Mouse (Mus musculus) myocyte (in vitro differentiated cells): ENCODE data around the gene Ky. TPM values are rescaled to one million over a fixed set of nuclear protein-coding genes. Genes with fewer than 3 reads are reported as not detected.
A peak's percentile ranks its signal among the peaks of the same experiment; 100 is the strongest.

Experiments used
- H3K27me3 ChIP-seq: one replicate; pipeline ENCODE4 v1.6.1; 2011; ENCODE audit not compliant: control insufficient read depth, insufficient read depth, insufficient read length
- H3K36me3 ChIP-seq: one replicate; pipeline ENCODE4 v1.6.1; 2011; ENCODE audit not compliant: control insufficient read depth, insufficient read depth
- H3K4me2 ChIP-seq: one replicate; pipeline ENCODE4 v1.6.1; 2011; ENCODE audit warnings: low read depth, control low read depth
- H3K4me3 ChIP-seq: one replicate; pipeline ENCODE4 v1.5.1; 2011; ENCODE audit warnings: mild to moderate bottlenecking, control low read depth, moderate library complexity
- H3K79me2 ChIP-seq: one replicate; pipeline ENCODE4 v1.6.1; 2011; ENCODE audit not compliant: control insufficient read depth, insufficient read depth
- H3ac ChIP-seq: one replicate; pipeline ENCODE4 v1.6.1; 2011; ENCODE audit not compliant: control insufficient read depth, insufficient read length
- CEBPB ChIP-seq: IDR thresholded peaks from 2 replicates; pipeline ENCODE4 v1.6.1; 2011; ENCODE audit warnings: mild to moderate bottlenecking, moderate library complexity; ENCODE audit not compliant: poor library complexity, insufficient read depth, severe bottlenecking
- E2F4 ChIP-seq: IDR thresholded peaks from one replicate; pipeline ENCODE4 v1.6.1; 2011; ENCODE audit warnings: mild to moderate bottlenecking, control low read depth, moderate library complexity; ENCODE audit not compliant: insufficient read depth
- MAX ChIP-seq: IDR thresholded peaks from one replicate; pipeline ENCODE4 v1.6.1; 2011; ENCODE audit warnings: low read depth, mild to moderate bottlenecking, control low read depth
- MYOD1 ChIP-seq, 3 experiments: IDR thresholded peaks; one replicate each; pipeline ENCODE4 v1.6.1; 2011; ENCODE audit warnings: control low read depth in 2 of 3, low read depth in 2 of 3, mild to moderate bottlenecking in 2 of 3, moderate library complexity in 1 of 3; ENCODE audit not compliant: insufficient read length in 2 of 3, control insufficient read depth in 1 of 3
- MYOG ChIP-seq, 3 experiments: IDR thresholded peaks; one replicate each; pipeline ENCODE4 v1.6.1; 2011; ENCODE audit warnings: control low read depth in 2 of 3, low read depth in 2 of 3, mild to moderate bottlenecking in 2 of 3; ENCODE audit not compliant: insufficient read length in 2 of 3, control insufficient read depth in 1 of 3, insufficient read depth in 1 of 3
- POLR2A ChIP-seq: IDR thresholded peaks from one replicate; pipeline ENCODE4 v1.6.1; 2011; ENCODE audit warnings: low read depth, mild to moderate bottlenecking, control low read depth, moderate library complexity; ENCODE audit not compliant: insufficient read length
- POLR2AphosphoS2 ChIP-seq: IDR thresholded peaks from one replicate; pipeline ENCODE4 v1.6.1; 2011; ENCODE audit warnings: low read depth, control low read depth; ENCODE audit not compliant: insufficient read length
- REST ChIP-seq: IDR thresholded peaks from one replicate; pipeline ENCODE4 v1.6.1; 2011; ENCODE audit warnings: mild to moderate bottlenecking, control low read depth, moderate library complexity; ENCODE audit not compliant: insufficient read depth, insufficient read length
- SRF ChIP-seq: IDR thresholded peaks from one replicate; pipeline ENCODE4 v1.6.1; 2011; ENCODE audit warnings: low read depth; ENCODE audit not compliant: control insufficient read depth, insufficient read length
- TCF12 ChIP-seq: IDR thresholded peaks from one replicate; pipeline ENCODE4 v1.6.1; 2011; ENCODE audit warnings: mild to moderate bottlenecking, control low read depth; ENCODE audit not compliant: poor library complexity, insufficient read depth, severe bottlenecking
- TCF3 ChIP-seq: IDR thresholded peaks from one replicate; pipeline ENCODE4 v1.6.1; 2011; ENCODE audit warnings: low read depth, control low read depth; ENCODE audit not compliant: insufficient read length
- USF1 ChIP-seq: IDR thresholded peaks from one replicate; pipeline ENCODE4 v1.6.1; 2011; ENCODE audit warnings: low read depth, mild to moderate bottlenecking, control low read depth, moderate library complexity
- polyA plus RNA-seq: library from polyadenylated mRNA; unstranded; fragments of >200 nt; fragmentation: generic; extraction: Trizol; gene quantifications from one replicate; pipeline ENCODE4 v1.2.1, GENCODE M21; 2012; ENCODE audit warnings: missing spikeins

The Ky gene
- polyA plus RNA-seq, 1 experiment = 0.40 TPM

- H3K27me3 ChIP-seq = peaks cover 17% of the 10 kb centered on the region
- H3K4me3 ChIP-seq = no peak overlapping the region
- H3K4me2 ChIP-seq = no peak overlapping the region
- TF ChIP-seq POLR2AphosphoS2 = no peak
- no peak for TF ChIP-seq REST
- TF ChIP-seq POLR2A = no peak
- no peak for TF ChIP-seq MYOG (IDR thresholded peaks at IDR 0.05; ENCODE audit: control insufficient read depth in 1 of 3, insufficient read depth in 1 of 3, insufficient read length in 2 of 3, low read depth in 2 of 3)
- no peak for TF ChIP-seq MAX
- TF ChIP-seq SRF = no peak
- no peak for TF ChIP-seq MYOD1 (IDR thresholded peaks at IDR 0.05; ENCODE audit: control insufficient read depth in 1 of 3, insufficient read length in 2 of 3, low read depth in 2 of 3)
- no peak for TF ChIP-seq TCF12
- no peak for TF ChIP-seq USF1
- no peak for TF ChIP-seq E2F4
- TF ChIP-seq TCF3 = no peak
- no peaks in the 10 kb centered on the region for H3K79me2 ChIP-seq
- no peaks in the 10 kb centered on the region for H3K36me3 ChIP-seq
- H3ac ChIP-seq = no peak overlapping the region
Observed at GRCm38 (mm10) chr9:102551771-102552170, 46.2 kb downstream of the Ky start.

- no peak overlapping the region for H3K4me2 ChIP-seq
- H3K79me2 ChIP-seq = no peaks in the 10 kb centered on the region
- H3K27me3 ChIP-seq = no peaks in the 10 kb centered on the region
- H3ac ChIP-seq = no peak overlapping the region
- TF ChIP-seq POLR2AphosphoS2 (no peak), CEBPB (no peak), REST (no peak), E2F4 (no peak), TCF12 (no peak), MYOG (IDR thresholded peaks at IDR 0.05; ENCODE audit: control insufficient read depth in 1 of 3, insufficient read depth in 1 of 3, insufficient read length in 2 of 3, low read depth in 2 of 3) (no peak), TCF3 (no peak), MYOD1 (IDR thresholded peaks at IDR 0.05; ENCODE audit: control insufficient read depth in 1 of 3, insufficient read length in 2 of 3, low read depth in 2 of 3) (no peak), USF1 (no peak), MAX (no peak), POLR2A (no peak), SRF (no peak)
- no peaks in the 10 kb centered on the region for H3K36me3 ChIP-seq
- no peak overlapping the region for H3K4me3 ChIP-seq
Observed at GRCm38 (mm10) chr9:102553781-102554180, 48.2 kb downstream of the Ky start.

GRCm38 (mm10) chr9:102558463-102558862 is 52.9 kb downstream of the Ky start:
- TF ChIP-seq REST (no peak), CEBPB (no peak), MYOG (IDR thresholded peaks at IDR 0.05; ENCODE audit: control insufficient read depth in 1 of 3, insufficient read depth in 1 of 3, insufficient read length in 2 of 3, low read depth in 2 of 3) (no peak), TCF3 (no peak)
- H3K27me3 ChIP-seq = no peaks in the 10 kb centered on the region
- no peaks in the 10 kb centered on the region for H3K79me2 ChIP-seq
- H3ac ChIP-seq = no peak overlapping the region
- no peak overlapping the region for H3K4me2 ChIP-seq
- no peak overlapping the region for H3K4me3 ChIP-seq
- no peaks in the 10 kb centered on the region for H3K36me3 ChIP-seq

- H3ac ChIP-seq = no peak overlapping the region
- peaks cover 6% of the 10 kb centered on the region for H3K27me3 ChIP-seq
- no peaks in the 10 kb centered on the region for H3K36me3 ChIP-seq
- peak; percentile 9 for TF ChIP-seq TCF12
- no peak for TF ChIP-seq SRF
- TF ChIP-seq MYOG (IDR thresholded peaks at IDR 0.05; ENCODE audit: control insufficient read depth in 1 of 3, insufficient read depth in 1 of 3, insufficient read length in 2 of 3, low read depth in 2 of 3) = peak in 2 of 3 experiments; percentile 10 to 87
- peak in 2 of 3 experiments; percentile 47 to 84 for TF ChIP-seq MYOD1 (IDR thresholded peaks at IDR 0.05; ENCODE audit: control insufficient read depth in 1 of 3, insufficient read length in 2 of 3, low read depth in 2 of 3)
- no peaks in the 10 kb centered on the region for H3K79me2 ChIP-seq
- H3K4me2 ChIP-seq = no peak overlapping the region
- H3K4me3 ChIP-seq = no peak overlapping the region
Observed at GRCm38 (mm10) chr9:102572888-102573287, 67.3 kb downstream of the Ky start.

GRCm38 (mm10) chr9:102577480-102577879 is 71.9 kb downstream of the Ky start:
- Histone ChIP-seq H3ac (no peak overlapping the region), H3K27me3 (no peaks in the 10 kb centered on the region), H3K4me2 (no peak overlapping the region), H3K4me3 (no peak overlapping the region), H3K79me2 (no peaks in the 10 kb centered on the region), H3K36me3 (no peaks in the 10 kb centered on the region)
- TF ChIP-seq CEBPB (no peak), MYOG (IDR thresholded peaks at IDR 0.05; ENCODE audit: control insufficient read depth in 1 of 3, insufficient read depth in 1 of 3, insufficient read length in 2 of 3, low read depth in 2 of 3) (no peak), MYOD1 (IDR thresholded peaks at IDR 0.05; ENCODE audit: control insufficient read depth in 1 of 3, insufficient read length in 2 of 3, low read depth in 2 of 3) (no peak), TCF3 (no peak), USF1 (no peak), POLR2AphosphoS2 (no peak), E2F4 (no peak), SRF (no peak)
